Mouse (Mus musculus) spleen, postnatal 36 days (tissue): ENCODE measurements around the gene Rassf10.
A peak's percentile ranks its signal among the peaks of the same experiment; 100 is the strongest.
"Not testable (repeated sequence)": the region's sequence is repeated elsewhere in the genome, so short reads cannot be mapped to it uniquely, and the experiment has no call there.

Experiments
- DNase-seq, 2 experiments: peaks; one replicate each; pipeline ENCODE4 v3.0.0; 2022; ENCODE audit warnings: low spot score in 2 of 2, mixed read lengths in 1 of 2

Rassf10 gene

GRCm38 (mm10) chr7:112953777-112954291 is at the start of gene Rassf10:
Rassf10 (plus strand) TSS chr7:112953962.
- peak in 1 of 2 experiments; percentile 7 for DNase-seq

GRCm38 (mm10) chr7:112906848-112907247 is 46.9 kb upstream of the Rassf10 start:
- no peak for DNase-seq

- DNase-seq = no peak
These were observed 46.3 kb upstream of the Rassf10 start for GRCm38 (mm10) chr7:112907468-112907867.

- DNase-seq = no peak
These were observed 44.6 kb upstream of the Rassf10 start for GRCm38 (mm10) chr7:112909164-112909563.

- no peak for DNase-seq
These were observed 40.8 kb upstream of the Rassf10 start for GRCm38 (mm10) chr7:112912969-112913368.

GRCm38 (mm10) chr7:112915571-112915970 is 38.2 kb upstream of the Rassf10 start:
- DNase-seq = no peak

- no peak for DNase-seq
These were observed 36.0 kb upstream of the Rassf10 start for GRCm38 (mm10) chr7:112917613-112918278.

- DNase-seq = no peak
These were observed 35.3 kb upstream of the Rassf10 start for GRCm38 (mm10) chr7:112918279-112918991.

GRCm38 (mm10) chr7:112919845-112920244 is 33.9 kb upstream of the Rassf10 start:
- DNase-seq = peak in 1 of 2 experiments; percentile 3

GRCm38 (mm10) chr7:112922801-112923200 is 31.0 kb upstream of the Rassf10 start:
- no peak for DNase-seq

- no peak for DNase-seq
These were observed 30.1 kb upstream of the Rassf10 start for GRCm38 (mm10) chr7:112923712-112924111.

GRCm38 (mm10) chr7:112930669-112931068 is 23.1 kb upstream of the Rassf10 start:
- no peak for DNase-seq

- not testable (repeated sequence) for DNase-seq
These were observed 17.9 kb upstream of the Rassf10 start for GRCm38 (mm10) chr7:112935876-112936275.

- no peak for DNase-seq
These were observed 16.7 kb upstream of the Rassf10 start for GRCm38 (mm10) chr7:112937089-112937488.

- DNase-seq = no peak
These were observed 14.8 kb upstream of the Rassf10 start for GRCm38 (mm10) chr7:112938959-112939358.

GRCm38 (mm10) chr7:112942567-112942966 is 11.2 kb upstream of the Rassf10 start:
- DNase-seq = no peak

GRCm38 (mm10) chr7:112943056-112943455 is 10.7 kb upstream of the Rassf10 start:
- no peak for DNase-seq

GRCm38 (mm10) chr7:112946706-112947105 is 7.1 kb upstream of the Rassf10 start:
- DNase-seq = no peak

GRCm38 (mm10) chr7:112954351-112955102 is 765 bp downstream of the Rassf10 start:
- no peak for DNase-seq

- no peak for DNase-seq
These were observed 1.5 kb downstream of the Rassf10 start for GRCm38 (mm10) chr7:112955103-112955827.

GRCm38 (mm10) chr7:112955955-112956354 is 2.2 kb downstream of the Rassf10 start:
- DNase-seq = no peak

GRCm38 (mm10) chr7:112956961-112957360 is 3.2 kb downstream of the Rassf10 start:
- DNase-seq = no peak
